Mouse (Mus musculus) E14TG2a.4 (cell line): ENCODE data around the gene Ptpn12.

Experiments
- CTCF ChIP-seq: conservative IDR thresholded peaks from 2 replicates; pipeline ENCODE4 v1.5.1; 2014; ENCODE audit warnings: low read length
- NANOG ChIP-seq: IDR thresholded peaks from 2 replicates; pipeline ENCODE4 v1.6.1; 2014; ENCODE audit warnings: borderline replicate concordance, low read length, mixed read lengths

DNA sequence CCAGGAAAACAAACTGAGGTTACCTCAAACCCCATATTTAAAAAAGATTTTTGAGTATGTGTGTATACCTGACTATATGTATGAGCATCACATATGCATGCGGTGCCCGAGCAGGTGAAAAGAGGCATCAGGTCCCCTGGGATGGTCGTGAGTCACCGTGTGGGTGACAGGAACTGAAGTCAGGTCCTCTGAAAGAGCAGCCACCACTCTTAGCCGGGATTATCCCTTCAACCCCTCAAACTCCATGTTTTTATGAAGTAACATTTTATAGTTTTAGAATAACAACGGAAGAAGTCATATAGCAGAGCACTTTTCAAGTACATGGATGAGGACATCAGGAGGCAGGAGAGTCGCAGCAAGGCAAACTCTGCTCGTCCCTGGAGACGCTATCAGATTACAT is 87.2 kb downstream of the Ptpn12 start:
- TF ChIP-seq CTCF (no peak), NANOG (no peak)
